Mouse (Mus musculus): Measurements from ENCODE around the gene Gm21764.
"Not testable (repeated sequence)": the region's sequence is repeated elsewhere in the genome, so short reads cannot be mapped to it uniquely, and the experiment has no call there.

Gm21764 gene

DNA sequence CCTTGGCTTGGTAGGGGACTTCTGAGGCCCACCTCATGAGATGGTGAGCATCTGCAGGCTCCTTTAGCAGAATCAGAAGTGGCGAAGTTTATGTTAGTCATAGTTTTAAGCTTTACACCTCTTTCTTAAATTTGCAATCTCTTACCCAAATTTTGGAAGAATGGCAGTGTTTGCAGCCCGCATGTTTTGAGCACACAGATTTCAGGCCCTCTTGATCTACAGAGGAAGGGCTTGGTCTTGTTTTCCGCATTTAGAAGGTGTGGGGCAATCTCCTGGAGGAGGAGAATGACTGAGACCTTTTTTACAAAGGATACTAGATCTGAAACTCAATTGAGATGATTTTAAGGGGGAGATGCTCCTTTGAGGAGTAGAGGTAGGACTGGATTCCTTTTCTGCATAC is at the start of gene Gm21764:
TSS of gene Gm21764 (minus strand) at position 101 of the 400 bp plus-strand sequence.
- DNase-seq (ENCODE audit: extremely low spot score) = not testable (repeated sequence)

DNA sequence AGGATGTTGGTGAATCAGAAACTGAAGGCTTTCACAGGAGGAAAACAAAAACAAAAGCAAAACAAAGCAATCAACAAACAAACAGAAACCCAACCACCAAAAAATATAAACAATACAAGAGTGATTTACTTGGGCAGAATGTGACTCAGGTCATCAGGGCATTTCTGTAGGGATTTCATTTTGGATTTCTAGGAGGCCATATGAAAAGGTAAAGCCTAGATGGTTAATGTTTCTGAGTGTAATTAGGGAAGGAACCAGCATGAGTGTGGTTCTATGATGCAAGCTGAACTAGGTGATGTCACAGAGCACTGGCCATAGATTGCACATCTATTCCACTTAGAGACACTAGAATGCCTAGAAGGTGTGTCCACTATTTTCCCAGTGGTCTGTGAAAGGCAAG is 27.2 kb upstream of the Gm21764 start, which contains the start of gene Ssty1:
TSS of gene Ssty1 (plus strand) at position 301 of the 400 bp plus-strand sequence.
- DNase-seq (ENCODE audit: extremely low spot score) = not testable (repeated sequence)

Measured in embryo, embryonic 9.5 days (tissue).